Comparison of ENCODE assay signal across 17 mouse cellular contexts in the genomic region with DNA sequence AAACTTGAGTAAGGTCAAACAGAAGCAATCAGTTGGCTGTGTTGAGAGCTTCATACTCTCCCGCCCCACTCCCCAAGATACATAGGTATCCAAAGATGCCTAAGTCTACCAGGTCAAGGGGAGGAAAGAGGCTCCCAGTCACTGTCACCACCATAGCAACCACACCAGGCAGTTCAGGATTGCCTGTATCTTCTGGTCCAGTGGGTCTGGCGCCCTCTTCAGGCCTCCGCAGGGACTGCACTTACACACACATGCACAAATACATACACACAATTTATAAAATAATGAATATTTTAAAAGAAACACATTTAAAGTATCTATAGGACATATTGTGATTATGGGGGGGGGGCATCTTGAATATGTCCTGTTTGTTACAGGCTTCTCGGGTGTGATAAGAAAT. TPM values are rescaled to one million over a fixed set of nuclear protein-coding genes. Genes with fewer than 3 reads are reported as not detected.
DNase-seq lines count a peak whose midpoint lies in the region; ATAC-seq and TF ChIP-seq lines count a peak whose summit lies in the region.
"Had no signal": no experiment of that assay in that cellular context is flagged by ENCODE, and none has a peak within 500 bp of the region (broad histone marks: within the 10 kb centered on the region; RNA-seq: fewer than 3 reads in every experiment).

No protein-coding gene starts in this region.

- H3K9me3 ChIP-seq in liver, embryonic 11.5 days (ENCODE audit: control insufficient read depth, low read length) = no peaks in the 10 kb centered on the region
- H3K9me3 ChIP-seq: embryonic facial prominence, embryonic 12.5 days; forebrain, embryonic 10.5 days; heart, embryonic 10.5 days; stomach, embryonic 15.5 days had no signal

- no peaks in the 10 kb centered on the region for H3K4me1 ChIP-seq in cerebellum, adult 2 months (ENCODE audit: control insufficient read depth, insufficient read depth, low read length)
- peaks cover 41% of the 10 kb centered on the region for H3K4me1 ChIP-seq in liver, adult 2 months (ENCODE audit: control insufficient read depth, insufficient read depth, low read length)
- peaks cover 4% of the 10 kb centered on the region; the same call in 1 of the 2 replicates for H3K4me1 ChIP-seq in liver, embryonic 11.5 days (replicated peaks; ENCODE audit: control insufficient read depth, insufficient read depth, low read length)
- peaks cover 4% of the 10 kb centered on the region; the same call in 1 of the 2 replicates for H3K4me1 ChIP-seq in bone marrow macrophage, adult 2 months (ENCODE audit: control insufficient read depth, insufficient read depth, low read length)

- DNase-seq in cerebellum, adult 2 months = no peak
- DNase-seq in cerebellum, postnatal 10 days = no peak
- DNase-seq in liver, adult 2 months (ENCODE audit: extremely low read depth, low read depth, low spot score) = no peak
- no peak for DNase-seq in liver, embryonic 11.5 days (ENCODE audit: low spot score)
- DNase-seq in right cerebral cortex, postnatal 10 days (ENCODE audit: low spot score in 2 of 2) = no peak
- no peak for DNase-seq in Muller cell, postnatal 12 days (ENCODE audit: inconsistent ontology term)
- DNase-seq: adrenal gland, postnatal 25 days; cerebellum, adult 11-12 months; kidney, adult 18-20 months; right cerebral cortex, postnatal 14 days had no signal

- WGBS in cerebellum, adult 2 months = 83% methylated on average over 4 of the region's 4 CpGs
- 83% methylated on average over 4 of the region's 4 CpGs for WGBS in liver, adult 2 months
- 80% methylated on average over 4 of the region's 4 CpGs for WGBS in liver, embryonic 11.5 days

- H3K4me2 ChIP-seq in liver, embryonic 11.5 days = no peak overlapping the region
- H3K4me2 ChIP-seq: embryonic facial prominence, embryonic 12.5 days; stomach, embryonic 15.5 days had no signal

- H3K79me3 ChIP-seq in C2C12 (ENCODE audit: low read depth) = peaks cover 68% of the 10 kb centered on the region

- no peaks in the 10 kb centered on the region for H3K79me2 ChIP-seq in liver, adult 2 months (ENCODE audit: control insufficient read depth, insufficient read depth, low read length)
- H3K79me2 ChIP-seq in C2C12 (ENCODE audit: control insufficient read depth, insufficient read depth) = peaks cover 90% of the 10 kb centered on the region

- H3ac ChIP-seq in C2C12 (ENCODE audit: control insufficient read depth, insufficient read length, low read depth) = no peak overlapping the region

- H3K27ac ChIP-seq in cerebellum, adult 2 months (ENCODE audit: insufficient read depth, low read length) = no peak overlapping the region
- H3K27ac ChIP-seq in liver, adult 2 months (replicated peaks; ENCODE audit: insufficient read depth, low read depth, low read length) = no peak overlapping the region
- H3K27ac ChIP-seq in liver, embryonic 11.5 days (ENCODE audit: low read depth, low read length) = no peak overlapping the region
- H3K27ac ChIP-seq in bone marrow macrophage, adult 2 months (ENCODE audit: insufficient read depth, low read depth, low read length) = no peak overlapping the region
- H3K27ac ChIP-seq: embryonic facial prominence, embryonic 12.5 days; forebrain, embryonic 10.5 days; heart, embryonic 10.5 days; stomach, embryonic 15.5 days had no signal

- H3K27me3 ChIP-seq in cerebellum, adult 2 months (ENCODE audit: control insufficient read depth, insufficient read depth, low read length) = no peaks in the 10 kb centered on the region
- H3K27me3 ChIP-seq in liver, adult 2 months (ENCODE audit: control insufficient read depth, insufficient read depth, low read length) = no peaks in the 10 kb centered on the region
- no peaks in the 10 kb centered on the region for H3K27me3 ChIP-seq in liver, embryonic 11.5 days (replicated peaks; ENCODE audit: control insufficient read depth, insufficient read depth, low read length)
- no peaks in the 10 kb centered on the region for H3K27me3 ChIP-seq in C2C12 (ENCODE audit: control insufficient read depth, insufficient read depth, insufficient read length)
- H3K27me3 ChIP-seq: embryonic facial prominence, embryonic 12.5 days; stomach, embryonic 15.5 days had no signal

- no peak overlapping the region for H3K9ac ChIP-seq in liver, adult 2 months (ENCODE audit: low read depth, low read length)
- no peak overlapping the region for H3K9ac ChIP-seq in liver, embryonic 11.5 days (ENCODE audit: low read depth, low read length)
- H3K9ac ChIP-seq: embryonic facial prominence, embryonic 12.5 days; stomach, embryonic 15.5 days had no signal

- H3K36me3 ChIP-seq in liver, adult 2 months (ENCODE audit: control insufficient read depth, insufficient read depth, low read length) = no peaks in the 10 kb centered on the region
- no peaks in the 10 kb centered on the region for H3K36me3 ChIP-seq in liver, embryonic 11.5 days (ENCODE audit: control insufficient read depth, insufficient read depth, low read length)
- peaks cover 14% of the 10 kb centered on the region for H3K36me3 ChIP-seq in C2C12 (ENCODE audit: control insufficient read depth, insufficient read depth)
- H3K36me3 ChIP-seq: embryonic facial prominence, embryonic 12.5 days; stomach, embryonic 15.5 days had no signal

- ATAC-seq in liver, embryonic 11.5 days (replicated peaks; ENCODE audit: low FRiP score) = no peak

- peak; percentile 18; the same call in 1 of the 2 replicates for TF ChIP-seq CTCF in cerebellum, adult 2 months (IDR thresholded peaks at IDR 0.05; ENCODE audit: borderline replicate concordance, insufficient read depth, low read depth, low read length)
- peak; percentile 73 for TF ChIP-seq CTCF in liver, adult 2 months (IDR thresholded peaks at IDR 0.05; ENCODE audit: low read depth, low read length)
- peak; percentile 8 for TF ChIP-seq CTCF in C2C12 (IDR thresholded peaks at IDR 0.05; ENCODE audit: control insufficient read depth, insufficient read depth, insufficient read length)
- TF ChIP-seq CTCF in bone marrow macrophage, adult 2 months (IDR thresholded peaks at IDR 0.05; ENCODE audit: low read depth, low read length) = peak; percentile 46

- no peak for TF ChIP-seq POLR2A in cerebellum, adult 2 months (IDR thresholded peaks at IDR 0.05; ENCODE audit: borderline replicate concordance, insufficient read depth, low read length)
- no peak for TF ChIP-seq POLR2A in liver, adult 2 months (IDR thresholded peaks at IDR 0.05; ENCODE audit: extremely low read depth, insufficient read depth, low read length)
- TF ChIP-seq POLR2A in bone marrow macrophage, adult 2 months (IDR thresholded peaks at IDR 0.05; ENCODE audit: borderline replicate concordance, low read depth, low read length) = no peak

- H3K4me3 ChIP-seq in cerebellum, adult 2 months (replicated peaks; ENCODE audit: insufficient read depth, low read depth, low read length) = no peak overlapping the region
- no peak overlapping the region for H3K4me3 ChIP-seq in liver, adult 2 months (ENCODE audit: insufficient read depth, low read depth, low read length)
- H3K4me3 ChIP-seq in liver, embryonic 11.5 days (ENCODE audit: low read depth, low read length) = no peak overlapping the region
- H3K4me3 ChIP-seq in C2C12 (ENCODE audit: insufficient read depth, poor library complexity, severe bottlenecking) = no peak overlapping the region
- no peak overlapping the region for H3K4me3 ChIP-seq in bone marrow macrophage, adult 2 months (ENCODE audit: insufficient read depth, low read length)
- H3K4me3 ChIP-seq: embryonic facial prominence, embryonic 12.5 days; forebrain, embryonic 10.5 days; heart, embryonic 10.5 days; stomach, embryonic 15.5 days had no signal

TF ChIP-seq in C2C12, 6 proteins besides CTCF, POLR2A, EP300 and RAD21:
- TF ChIP-seq MYOD1 (IDR thresholded peaks at IDR 0.05; ENCODE audit: control insufficient read depth, insufficient read length, low read depth) (no peak), MAX (IDR thresholded peaks at IDR 0.05) (no peak), MYOG (IDR thresholded peaks at IDR 0.05; ENCODE audit: control insufficient read depth, extremely low read depth, insufficient read length) (no peak), USF1 (IDR thresholded peaks at IDR 0.05; ENCODE audit: low read depth) (no peak), CEBPB (IDR thresholded peaks at IDR 0.05; ENCODE audit: low read depth) (no peak), FOSL1 (IDR thresholded peaks at IDR 0.05; ENCODE audit: insufficient read depth, low read length, poor library complexity, severe bottlenecking) (no peak)

RNA-seq across cellular contexts. Expression of a gene that starts 45.8 kb away (rescaled TPM):
- 45.7 and 52.8 TPM in 2 replicates for polyA plus RNA-seq in cerebellum, adult 2 months (2012; rRNA removed)
- 260 and 348 TPM in 2 replicates for total RNA-seq in liver, adult 2 months (2014; rRNA removed)
- polyA plus RNA-seq in liver, adult 2 months (2012; rRNA removed) = 452 and 472 TPM in 2 replicates
- 55.3 and 60.2 TPM in 2 replicates for polyA plus RNA-seq in liver, embryonic 11.5 days (2014; fragmentation: Nextera tagmentation; extraction: Ambion mirVana)
- 177 TPM for polyA plus RNA-seq in C2C12 (2012; fragmentation: generic; extraction: Trizol)
- polyA plus RNA-seq in bone marrow macrophage, adult 2 months (2012; ENCODE audit: insufficient read depth, insufficient read length, missing spikeins) = 49.0 and 50.9 TPM in 2 replicates
- total RNA-seq: megakaryocyte-erythroid progenitor cell, adult 5-6 weeks had no signal

Comparison
In these comparisons a context has a peak if more than half of its experiments do, and no peak if none do; other contexts are left out.
1. CTCF ChIP-seq: peak in every context shown above with its lines; median percentile 73 in liver, adult 2 months; 46 in bone marrow macrophage, adult 2 months; 18 in cerebellum, adult 2 months; 8 in C2C12.